Mouse (Mus musculus): ENCODE measurements at regions not wholly inside any gene's neighbourhood (a gene's known extent, or its start where the extent isn't known, plus 50 kb on each side); places are given as distances from the start of the nearest gene placed in this dataset.

- H3K36me3 ChIP-seq (ENCODE audit: insufficient read depth, low read length), result no peaks in the 10 kb centered on the region
- H3K4me2 ChIP-seq (replicated peaks; ENCODE audit: low read depth, low read length), result no peak overlapping the region
- no peaks in the 10 kb centered on the region for H3K27me3 ChIP-seq (replicated peaks; ENCODE audit: insufficient read depth, low read length)
- no peak overlapping the region for H3K27ac ChIP-seq (ENCODE audit: low read length)
- TF ChIP-seq EP300 (IDR thresholded peaks at IDR 0.05) (no peak), CTCF (IDR thresholded peaks at IDR 0.05) (no peak)
- H3K4me1 ChIP-seq (ENCODE audit: insufficient read depth, low read depth, low read length), result no peaks in the 10 kb centered on the region
- H3K9me3 ChIP-seq (ENCODE audit: low read length), result no peaks in the 10 kb centered on the region
- no peak for ATAC-seq
- WGBS, result 53% methylated on average over 2 of the region's 2 CpGs
- H3K9ac ChIP-seq (replicated peaks; ENCODE audit: low read depth), result no peak overlapping the region
- DNase-seq (ENCODE audit: low spot score), result no peak
- H3K4me3 ChIP-seq (ENCODE audit: low read depth, low read length), result no peak overlapping the region
Measured at GRCm38 (mm10) chr13:39702621-39703020, 658.6 kb downstream of the Ofcc1 start.

- DNase-seq (ENCODE audit: low spot score), result peak; percentile 60
- Histone ChIP-seq H3K4me3 (ENCODE audit: low read depth, low read length) (no peak overlapping the region), H3K36me3 (ENCODE audit: insufficient read depth, low read length) (no peaks in the 10 kb centered on the region), H3K27ac (ENCODE audit: low read length) (no peak overlapping the region), H3K4me1 (ENCODE audit: insufficient read depth, low read depth, low read length) (no peaks in the 10 kb centered on the region), H3K9ac (replicated peaks; ENCODE audit: low read depth) (no peak overlapping the region), H3K27me3 (replicated peaks; ENCODE audit: insufficient read depth, low read length) (no peaks in the 10 kb centered on the region), H3K9me3 (ENCODE audit: low read length) (no peaks in the 10 kb centered on the region), H3K4me2 (replicated peaks; ENCODE audit: low read depth, low read length) (no peak overlapping the region)
- ATAC-seq, result peak; percentile 30
- 48% methylated on average over 3 of the region's 3 CpGs for WGBS
- TF ChIP-seq CTCF (IDR thresholded peaks at IDR 0.05) (no peak), EP300 (IDR thresholded peaks at IDR 0.05) (no peak)
Measured at GRCm38 (mm10) chr13:39691291-39692024, 669.8 kb downstream of the Ofcc1 start.

- Histone ChIP-seq H3K27ac (ENCODE audit: low read length) (no peak overlapping the region), H3K36me3 (ENCODE audit: insufficient read depth, low read length) (no peaks in the 10 kb centered on the region), H3K9ac (replicated peaks; ENCODE audit: low read depth) (no peak overlapping the region), H3K4me1 (ENCODE audit: insufficient read depth, low read depth, low read length) (no peaks in the 10 kb centered on the region), H3K4me2 (replicated peaks; ENCODE audit: low read depth, low read length) (no peak overlapping the region), H3K4me3 (ENCODE audit: low read depth, low read length) (no peak overlapping the region), H3K27me3 (replicated peaks; ENCODE audit: insufficient read depth, low read length) (no peaks in the 10 kb centered on the region), H3K9me3 (ENCODE audit: low read length) (no peaks in the 10 kb centered on the region)
- no peak for DNase-seq (ENCODE audit: low spot score)
- TF ChIP-seq EP300 (IDR thresholded peaks at IDR 0.05) (no peak), CTCF (IDR thresholded peaks at IDR 0.05) (no peak)
- ATAC-seq, result no peak
- 76% methylated on average over 1 of the region's 1 CpGs for WGBS
Measured at GRCm38 (mm10) chr13:39664548-39664947, 696.7 kb downstream of the Ofcc1 start.

GRCm38 (mm10) chr13:39649457-39649856 lies 688.8 kb upstream of the Slc35b3 start:
- Histone ChIP-seq H3K27ac (ENCODE audit: low read length) (no peak overlapping the region), H3K27me3 (replicated peaks; ENCODE audit: insufficient read depth, low read length) (no peaks in the 10 kb centered on the region), H3K36me3 (ENCODE audit: insufficient read depth, low read length) (no peaks in the 10 kb centered on the region), H3K9me3 (ENCODE audit: low read length) (no peaks in the 10 kb centered on the region), H3K4me3 (ENCODE audit: low read depth, low read length) (no peak overlapping the region), H3K9ac (replicated peaks; ENCODE audit: low read depth) (no peak overlapping the region), H3K4me1 (ENCODE audit: insufficient read depth, low read depth, low read length) (no peaks in the 10 kb centered on the region), H3K4me2 (replicated peaks; ENCODE audit: low read depth, low read length) (no peak overlapping the region)
- TF ChIP-seq CTCF (IDR thresholded peaks at IDR 0.05), result no peak
- TF ChIP-seq EP300 (IDR thresholded peaks at IDR 0.05), result no peak
- ATAC-seq (no peak), DNase-seq (ENCODE audit: low spot score) (no peak)
- WGBS, result 46% methylated on average over 12 of the region's 12 CpGs

GRCm38 (mm10) chr13:39647367-39647766 lies 686.7 kb upstream of the Slc35b3 start:
- no peaks in the 10 kb centered on the region for H3K4me1 ChIP-seq (ENCODE audit: insufficient read depth, low read depth, low read length)
- H3K4me2 ChIP-seq (replicated peaks; ENCODE audit: low read depth, low read length), result no peak overlapping the region
- ATAC-seq, result no peak
- TF ChIP-seq CTCF (IDR thresholded peaks at IDR 0.05), result peak; percentile 72
- TF ChIP-seq EP300 (IDR thresholded peaks at IDR 0.05), result no peak
- H3K9me3 ChIP-seq (ENCODE audit: low read length), result no peaks in the 10 kb centered on the region
- no peaks in the 10 kb centered on the region for H3K36me3 ChIP-seq (ENCODE audit: insufficient read depth, low read length)
- no peak overlapping the region for H3K4me3 ChIP-seq (ENCODE audit: low read depth, low read length)
- 15% methylated on average over 9 of the region's 9 CpGs for WGBS
- peak; percentile 32 for DNase-seq (ENCODE audit: low spot score)
- no peak overlapping the region for H3K27ac ChIP-seq (ENCODE audit: low read length)
- no peak overlapping the region for H3K9ac ChIP-seq (replicated peaks; ENCODE audit: low read depth)
- no peaks in the 10 kb centered on the region for H3K27me3 ChIP-seq (replicated peaks; ENCODE audit: insufficient read depth, low read length)

GRCm38 (mm10) chr13:39631506-39632132 lies 670.9 kb upstream of the Slc35b3 start:
- Histone ChIP-seq H3K4me2 (replicated peaks; ENCODE audit: low read depth, low read length) (no peak overlapping the region), H3K9ac (replicated peaks; ENCODE audit: low read depth) (no peak overlapping the region)
- 69% methylated on average over 8 of the region's 8 CpGs for WGBS

More at GRCm38 (mm10) chr13:39631506-39632132, 670.9 kb upstream of the Slc35b3 start:
- H3K4me3 ChIP-seq (ENCODE audit: low read depth, low read length), result no peak overlapping the region
- no peaks in the 10 kb centered on the region for H3K4me1 ChIP-seq (ENCODE audit: insufficient read depth, low read depth, low read length)
- H3K36me3 ChIP-seq (ENCODE audit: insufficient read depth, low read length), result no peaks in the 10 kb centered on the region
- H3K27ac ChIP-seq (ENCODE audit: low read length), result no peak overlapping the region
- DNase-seq (ENCODE audit: low spot score) (peak; percentile 77), ATAC-seq (peak; percentile 85)
- TF ChIP-seq CTCF (IDR thresholded peaks at IDR 0.05) (no peak), EP300 (IDR thresholded peaks at IDR 0.05) (no peak)
- no peaks in the 10 kb centered on the region for H3K27me3 ChIP-seq (replicated peaks; ENCODE audit: insufficient read depth, low read length)
- H3K9me3 ChIP-seq (ENCODE audit: low read length), result no peaks in the 10 kb centered on the region

All from lung, postnatal 0 days (tissue).